Mouse (Mus musculus): ENCODE measurements around the gene Rexo5. TPM values are rescaled to one million over a fixed set of nuclear protein-coding genes. Genes with fewer than 3 reads are reported as not detected.

Gene Rexo5
- total RNA-seq (2014; rRNA removed), result 2.3 and 7.9 TPM in 2 replicates
- polyA plus RNA-seq (2015; fragmentation: Nextera tagmentation; extraction: Ambion mirVana), result 4.7 and 6.1 TPM in 2 replicates

DNA sequence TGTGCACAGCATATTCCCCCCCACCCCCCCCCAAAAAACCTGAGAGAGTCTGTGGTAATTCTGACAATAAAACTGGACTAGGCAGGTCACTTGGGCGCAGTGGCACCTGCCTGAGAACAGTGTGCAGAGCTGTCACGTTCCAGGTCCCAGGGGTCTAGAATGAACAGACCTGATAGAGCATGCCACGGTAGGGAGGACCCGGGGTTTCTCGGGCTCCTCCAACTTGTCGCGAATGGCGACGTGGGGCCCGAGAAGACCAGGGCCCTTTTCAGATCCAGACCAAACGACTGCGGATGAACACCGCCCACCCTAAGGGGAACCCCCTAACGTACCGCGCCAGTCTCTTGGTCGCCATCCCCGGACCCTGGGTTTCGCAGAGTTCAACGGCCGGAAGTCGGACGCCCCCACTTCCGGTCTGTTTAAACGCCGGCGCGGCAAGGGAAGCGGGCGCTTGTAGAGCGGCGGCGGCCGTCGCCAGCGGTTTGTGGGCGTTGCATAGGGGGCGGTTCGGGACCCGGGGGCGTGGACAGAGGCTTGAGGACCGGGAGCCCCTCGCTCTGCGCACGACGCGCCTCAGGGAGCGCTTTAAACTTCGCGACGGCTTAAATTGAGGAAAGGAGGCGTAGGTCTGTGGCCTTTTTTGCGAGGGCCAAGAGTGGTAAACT lies at the start of gene Rexo5, which contains the start of gene Eri2:
Rexo5 (plus strand) TSS at position 421 of the 665 bp plus-strand sequence.
Eri2 (minus strand) TSS at position 473 of the 665 bp plus-strand sequence.
- no peak for TF ChIP-seq CTCF (IDR thresholded peaks at IDR 0.05)
- DNase-seq (ENCODE audit: low spot score) (peak; percentile 92), ATAC-seq (ENCODE audit: low FRiP score) (peak; percentile 96)
- under 1% methylated on average over 53 of the region's 53 CpGs for WGBS
- Histone ChIP-seq H3K4me2 (ENCODE audit: low read depth, low read length, poor library complexity, severe bottlenecking) (peak within 1 kb of the TSS; percentile 91), H3K9me3 (ENCODE audit: low read length) (no peaks in the 10 kb centered on the region), H3K36me3 (ENCODE audit: insufficient read depth, low read length) (peaks cover 3% of the 10 kb centered on the region; the same call in 1 of the 2 replicates), H3K27me3 (ENCODE audit: insufficient read depth, low read length) (no peaks in the 10 kb centered on the region), H3K9ac (replicated peaks; ENCODE audit: low read length, poor library complexity, severe bottlenecking) (peak within 1 kb of the TSS; percentile 59), H3K27ac (ENCODE audit: low read depth, low read length) (0 out of 2 replicates have a peak within 1 kb of the TSS, but pooled peaks have one; percentile 38), H3K4me3 (ENCODE audit: low read depth, low read length) (peak within 1 kb of the TSS; percentile 55), H3K4me1 (ENCODE audit: insufficient read depth, low read length) (peaks cover 3% of the 10 kb centered on the region; the same call in 1 of the 2 replicates)

DNA sequence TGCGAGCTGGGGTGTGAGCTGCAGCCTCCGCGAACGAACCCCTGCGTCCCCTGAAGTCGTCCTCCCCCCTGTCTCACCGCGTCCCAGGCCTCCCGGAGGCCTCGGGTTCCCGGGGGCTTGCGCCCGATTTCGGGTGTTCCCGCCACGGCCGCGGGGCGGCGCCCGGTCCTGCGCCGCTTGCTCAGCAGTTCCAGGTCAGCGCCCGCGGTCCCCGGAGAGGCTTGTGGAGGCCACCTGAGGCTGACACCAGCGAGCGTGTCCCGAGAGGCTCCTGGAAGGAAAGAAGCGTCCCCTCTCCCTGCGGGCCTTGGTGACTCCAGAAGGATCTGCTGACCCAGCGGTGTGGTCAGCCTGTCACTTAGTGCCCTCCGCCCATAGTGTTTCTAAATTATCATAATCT lies 49.5 kb upstream of the Rexo5 start:
- Histone ChIP-seq H3K36me3 (ENCODE audit: insufficient read depth, low read length) (no peaks in the 10 kb centered on the region), H3K27me3 (ENCODE audit: insufficient read depth, low read length) (no peaks in the 10 kb centered on the region), H3K9ac (replicated peaks; ENCODE audit: low read length, poor library complexity, severe bottlenecking) (no peak overlapping the region), H3K4me1 (ENCODE audit: insufficient read depth, low read length) (no peaks in the 10 kb centered on the region), H3K4me3 (ENCODE audit: low read depth, low read length) (peak overlapping the region; percentile 11; the same call in 1 of the 2 replicates), H3K27ac (ENCODE audit: low read depth, low read length) (no peak overlapping the region), H3K4me2 (ENCODE audit: low read depth, low read length, poor library complexity, severe bottlenecking) (peak overlapping the region; percentile 34), H3K9me3 (ENCODE audit: low read length) (no peaks in the 10 kb centered on the region)
- peak; percentile 33; the same call in 1 of the 2 replicates for TF ChIP-seq CTCF (IDR thresholded peaks at IDR 0.05)
- ATAC-seq (ENCODE audit: low FRiP score) (no peak), DNase-seq (ENCODE audit: low spot score) (no peak)
- 4% methylated on average over 33 of the region's 34 CpGs for WGBS

DNA sequence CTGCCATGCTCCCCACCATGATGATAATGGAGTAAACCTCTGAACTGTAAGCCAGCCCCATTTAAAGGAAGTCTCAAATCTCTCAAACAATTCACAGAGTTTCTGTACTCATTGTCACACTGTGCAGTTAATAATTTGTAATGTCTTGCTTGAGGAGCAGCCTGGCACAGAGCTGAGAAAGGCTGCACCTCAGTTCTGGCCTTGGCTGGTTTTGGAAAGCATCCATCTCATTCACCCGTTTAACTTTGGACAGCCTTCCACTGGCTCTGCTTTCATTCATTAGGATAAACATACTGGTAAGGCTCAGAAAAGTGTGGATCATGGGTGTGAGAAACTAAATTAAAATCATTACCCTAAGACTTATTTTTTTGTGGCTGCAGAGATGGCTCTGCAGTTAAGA lies 47.9 kb upstream of the Rexo5 start:
- no peaks in the 10 kb centered on the region for H3K27me3 ChIP-seq (ENCODE audit: insufficient read depth, low read length)
- no peaks in the 10 kb centered on the region for H3K4me1 ChIP-seq (ENCODE audit: insufficient read depth, low read length)
- no peak overlapping the region for H3K4me2 ChIP-seq (ENCODE audit: low read depth, low read length, poor library complexity, severe bottlenecking)
- H3K9ac ChIP-seq (replicated peaks; ENCODE audit: low read length, poor library complexity, severe bottlenecking), result no peak overlapping the region
- DNase-seq (ENCODE audit: low spot score) (no peak), ATAC-seq (ENCODE audit: low FRiP score) (no peak)
- H3K4me3 ChIP-seq (ENCODE audit: low read depth, low read length), result no peak overlapping the region
- H3K27ac ChIP-seq (ENCODE audit: low read depth, low read length), result no peak overlapping the region
- H3K36me3 ChIP-seq (ENCODE audit: insufficient read depth, low read length), result no peaks in the 10 kb centered on the region
- WGBS, result 74% methylated on average over 1 of the region's 1 CpGs
- no peaks in the 10 kb centered on the region for H3K9me3 ChIP-seq (ENCODE audit: low read length)
- TF ChIP-seq CTCF (IDR thresholded peaks at IDR 0.05), result no peak

DNA sequence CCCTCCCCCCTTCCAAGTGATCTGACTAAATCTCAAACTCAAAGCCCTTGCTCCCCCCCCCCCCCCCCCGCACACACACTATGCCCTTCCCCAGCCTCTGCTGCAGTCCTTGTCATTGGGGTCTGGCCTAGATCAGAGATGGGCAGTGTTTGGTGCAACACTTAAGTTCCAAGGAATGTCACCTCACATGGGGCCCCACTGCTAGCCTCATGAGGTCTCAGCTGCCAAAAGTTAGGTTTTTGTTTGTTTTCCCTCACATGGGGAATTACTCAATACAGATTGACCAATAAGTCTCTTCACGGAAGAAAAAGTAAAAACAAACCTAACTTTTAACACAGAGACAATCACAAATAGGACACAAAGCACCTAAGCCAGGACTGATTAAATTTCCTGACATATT lies 45.0 kb upstream of the Rexo5 start:
- Histone ChIP-seq H3K27ac (ENCODE audit: low read depth, low read length) (no peak overlapping the region), H3K4me1 (ENCODE audit: insufficient read depth, low read length) (no peaks in the 10 kb centered on the region), H3K27me3 (ENCODE audit: insufficient read depth, low read length) (no peaks in the 10 kb centered on the region), H3K4me2 (ENCODE audit: low read depth, low read length, poor library complexity, severe bottlenecking) (no peak overlapping the region), H3K9me3 (ENCODE audit: low read length) (no peaks in the 10 kb centered on the region), H3K4me3 (ENCODE audit: low read depth, low read length) (no peak overlapping the region), H3K9ac (replicated peaks; ENCODE audit: low read length, poor library complexity, severe bottlenecking) (no peak overlapping the region), H3K36me3 (ENCODE audit: insufficient read depth, low read length) (no peaks in the 10 kb centered on the region)
- 80% methylated on average over 1 of the region's 2 CpGs for WGBS
- no peak for ATAC-seq (ENCODE audit: low FRiP score)
- no peak for TF ChIP-seq CTCF (IDR thresholded peaks at IDR 0.05)
- DNase-seq (ENCODE audit: low spot score), result no peak

DNA sequence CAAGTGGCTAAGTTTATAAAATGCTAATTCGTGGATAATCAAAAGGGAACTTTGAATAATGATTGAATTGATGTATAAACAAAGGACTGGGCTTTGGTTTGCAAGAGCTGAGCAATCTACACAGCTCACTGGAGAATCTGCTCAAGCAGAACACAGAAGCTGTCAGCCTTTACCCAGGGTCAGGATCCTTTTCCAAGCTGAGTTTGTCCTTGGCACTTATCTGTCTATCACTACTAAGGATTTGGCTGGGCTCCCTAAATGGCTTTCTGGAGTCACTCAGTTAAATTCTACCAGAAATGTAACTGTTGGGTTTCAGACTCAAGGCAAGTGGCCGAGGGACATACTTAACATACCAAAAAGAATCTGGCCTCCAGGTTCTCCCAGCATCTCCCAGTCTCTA lies 43.9 kb upstream of the Rexo5 start:
- Histone ChIP-seq H3K4me2 (ENCODE audit: low read depth, low read length, poor library complexity, severe bottlenecking) (no peak overlapping the region), H3K4me3 (ENCODE audit: low read depth, low read length) (no peak overlapping the region), H3K9ac (replicated peaks; ENCODE audit: low read length, poor library complexity, severe bottlenecking) (no peak overlapping the region), H3K36me3 (ENCODE audit: insufficient read depth, low read length) (no peaks in the 10 kb centered on the region), H3K9me3 (ENCODE audit: low read length) (no peaks in the 10 kb centered on the region), H3K4me1 (ENCODE audit: insufficient read depth, low read length) (no peaks in the 10 kb centered on the region), H3K27ac (ENCODE audit: low read depth, low read length) (no peak overlapping the region), H3K27me3 (ENCODE audit: insufficient read depth, low read length) (no peaks in the 10 kb centered on the region)
- 75% methylated on average over 2 of the region's 2 CpGs for WGBS
- no peak for TF ChIP-seq CTCF (IDR thresholded peaks at IDR 0.05)
- DNase-seq (ENCODE audit: low spot score) (no peak), ATAC-seq (ENCODE audit: low FRiP score) (no peak)

DNA sequence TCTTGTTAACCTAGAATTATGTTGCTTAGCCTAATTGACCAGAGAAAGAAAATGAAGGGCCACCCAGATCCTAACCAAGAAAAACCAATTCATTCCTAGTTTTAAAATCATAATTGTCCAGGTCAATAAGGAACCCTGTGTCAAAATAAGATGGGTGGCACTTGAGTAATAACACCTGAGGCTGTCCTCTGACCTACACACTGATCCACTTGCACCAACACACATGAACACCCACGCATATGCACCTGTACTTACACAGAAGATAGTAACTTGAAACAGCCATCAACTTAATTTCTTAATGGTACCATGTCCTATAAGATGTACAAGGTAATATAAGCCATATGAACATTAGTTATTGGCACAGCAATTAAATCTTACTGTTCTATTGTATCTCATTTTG lies 40.1 kb upstream of the Rexo5 start:
- no peak overlapping the region for H3K27ac ChIP-seq (ENCODE audit: low read depth, low read length)
- H3K4me3 ChIP-seq (ENCODE audit: low read depth, low read length), result no peak overlapping the region
- no peaks in the 10 kb centered on the region for H3K9me3 ChIP-seq (ENCODE audit: low read length)
- 85% methylated on average over 1 of the region's 1 CpGs for WGBS
- DNase-seq (ENCODE audit: low spot score) (no peak), ATAC-seq (ENCODE audit: low FRiP score) (no peak)
- no peaks in the 10 kb centered on the region for H3K36me3 ChIP-seq (ENCODE audit: insufficient read depth, low read length)
- no peak for TF ChIP-seq CTCF (IDR thresholded peaks at IDR 0.05)
- no peak overlapping the region for H3K9ac ChIP-seq (replicated peaks; ENCODE audit: low read length, poor library complexity, severe bottlenecking)
- H3K27me3 ChIP-seq (ENCODE audit: insufficient read depth, low read length), result no peaks in the 10 kb centered on the region
- no peaks in the 10 kb centered on the region for H3K4me1 ChIP-seq (ENCODE audit: insufficient read depth, low read length)
- H3K4me2 ChIP-seq (ENCODE audit: low read depth, low read length, poor library complexity, severe bottlenecking), result no peak overlapping the region

Measured in midbrain, postnatal 0 days (tissue).